Mouse (Mus musculus) neural tube, embryonic 14.5 days (tissue): ENCODE data around the gene G6pc2. TPM values are rescaled to one million over a fixed set of nuclear protein-coding genes. Genes with fewer than 3 reads are reported as not detected.

ENCODE experiments used
- ATAC-seq: fragments of 200-750 bp; cut with Nextera tagmentation; 2 replicates; pipeline ENCODE4 v1.8.0; 2017; ENCODE audit warnings: low read depth, mild to moderate bottlenecking, moderate TSS enrichment, moderate library complexity
- H3K27ac ChIP-seq: fragments of 300-500 bp; sonication (generic); 2 replicates; pipeline ENCODE4 v1.5.1; 2014; ENCODE audit warnings: low read depth, mild to moderate bottlenecking, control low read depth, low read length, moderate library complexity, mixed read lengths
- H3K27me3 ChIP-seq: fragments of 300-500 bp; sonication (generic); 2 replicates; pipeline ENCODE4 v1.6.1; 2014; ENCODE audit warnings: low read length; ENCODE audit not compliant: control insufficient read depth, insufficient read depth
- H3K36me3 ChIP-seq: fragments of 300-500 bp; sonication (generic); 2 replicates; pipeline ENCODE4 v1.6.1; 2014; ENCODE audit warnings: low read length, mixed read lengths; ENCODE audit not compliant: control insufficient read depth, insufficient read depth
- H3K4me1 ChIP-seq: fragments of 300-500 bp; sonication (generic); 2 replicates; pipeline ENCODE4 v1.6.1; 2014; ENCODE audit warnings: low read length; ENCODE audit not compliant: control insufficient read depth, insufficient read depth
- H3K4me2 ChIP-seq: fragments of 300-500 bp; sonication (generic); 2 replicates; pipeline ENCODE4 v1.6.1; 2014; ENCODE audit warnings: mild to moderate bottlenecking, low read depth, low read length, control low read depth
- H3K4me3 ChIP-seq: fragments of 300-500 bp; sonication (generic); 2 replicates; pipeline ENCODE4 v1.5.1; 2014; ENCODE audit warnings: low read depth, low read length, control low read depth, mixed read lengths
- H3K9ac ChIP-seq: fragments of 300-500 bp; sonication (generic); replicated peaks from 2 replicates; pipeline ENCODE4 v1.6.1; 2014; ENCODE audit warnings: low read depth, mild to moderate bottlenecking, control low read depth, low read length, mixed read lengths
- H3K9me3 ChIP-seq: fragments of 300-500 bp; sonication (generic); 2 replicates; pipeline ENCODE4 v1.6.1; 2016; ENCODE audit warnings: low read length; ENCODE audit not compliant: control insufficient read depth
- WGBS: fragments of 180-500 bp; shearing (Covaris S2); extraction: QIAGEN DNeasy Blood & Tissue Kit; methylation state at CpG from one replicate; pipeline ENCODE4 v1.1.7; 2014; 5-methylcytosine and 5-hydroxymethylcytosine counted together
- polyA plus RNA-seq: library from polyadenylated mRNA; unstranded; fragments of >200 nt; fragmentation: Nextera tagmentation; extraction: Ambion mirVana; gene quantifications from 2 replicates; pipeline ENCODE4 v1.2.1, GENCODE M21; 2014

The G6pc2 gene
- polyA plus RNA-seq, 1 experiment from 2014 or later, result 0.31 TPM

- no peaks in the 10 kb centered on the region for H3K9me3 ChIP-seq
- 14% methylated on average over 6 of the region's 6 CpGs for WGBS
- peak overlapping the region; percentile 91 for H3K4me2 ChIP-seq
- H3K4me1 ChIP-seq, result no peaks in the 10 kb centered on the region
- H3K27ac ChIP-seq, result no peak overlapping the region
- no peaks in the 10 kb centered on the region for H3K27me3 ChIP-seq
- no peaks in the 10 kb centered on the region for H3K36me3 ChIP-seq
- H3K9ac ChIP-seq, result no peak overlapping the region
- H3K4me3 ChIP-seq, result peak overlapping the region; percentile 67
- no peak for ATAC-seq
These were observed 5.7 kb upstream of the G6pc2 start for GRCm38 (mm10) chr2:69205185-69205584.

DNA sequence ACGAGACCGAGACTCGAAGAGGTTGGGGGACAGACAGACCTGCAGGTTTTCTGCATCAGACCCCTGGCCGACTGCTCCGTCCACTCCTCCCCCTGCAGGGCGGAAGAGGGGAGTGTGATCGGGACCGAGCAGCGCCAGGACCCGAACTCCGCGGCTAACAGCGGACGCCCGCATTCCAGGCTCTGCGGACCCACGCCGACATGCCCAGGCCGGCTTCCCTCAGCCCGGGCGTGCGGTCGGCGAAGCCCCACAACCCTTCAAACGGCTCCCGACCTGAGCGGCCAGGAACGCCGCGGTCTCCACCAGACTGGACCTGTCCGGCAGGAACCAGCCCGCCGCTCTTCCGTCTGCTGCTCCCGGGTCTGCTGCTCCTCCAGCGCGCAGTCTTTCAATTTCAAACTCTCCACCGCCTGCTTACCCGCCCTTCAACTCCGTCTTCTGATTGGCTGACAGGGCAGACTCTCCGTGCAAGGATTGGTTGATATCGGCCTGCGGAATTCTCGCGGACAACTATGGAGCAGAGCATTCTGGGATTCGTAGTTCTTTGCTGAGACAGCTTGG is 5.0 kb upstream of the G6pc2 start, which contains the start of gene Spc25:
Gene Spc25, minus strand, starts transcription at position 404 of the 561 bp plus-strand sequence.
- WGBS, result under 1% methylated on average over 46 of the region's 46 CpGs
- Histone ChIP-seq H3K4me3 (peak within 1 kb of the TSS; percentile 67), H3K9me3 (no peaks in the 10 kb centered on the region), H3K27me3 (no peaks in the 10 kb centered on the region), H3K27ac (no peak within 1 kb of the TSS), H3K9ac (peak within 1 kb of the TSS; percentile 50), H3K36me3 (no peaks in the 10 kb centered on the region), H3K4me1 (no peaks in the 10 kb centered on the region), H3K4me2 (peak within 1 kb of the TSS; percentile 91)
- peak; percentile 100 for ATAC-seq

- H3K4me2 ChIP-seq, result peak overlapping the region; percentile 91; the same call in 1 of the 2 replicates
- 30% methylated on average over 7 of the region's 7 CpGs for WGBS
These were observed 4.3 kb upstream of the G6pc2 start for GRCm38 (mm10) chr2:69206523-69206922.

DNA sequence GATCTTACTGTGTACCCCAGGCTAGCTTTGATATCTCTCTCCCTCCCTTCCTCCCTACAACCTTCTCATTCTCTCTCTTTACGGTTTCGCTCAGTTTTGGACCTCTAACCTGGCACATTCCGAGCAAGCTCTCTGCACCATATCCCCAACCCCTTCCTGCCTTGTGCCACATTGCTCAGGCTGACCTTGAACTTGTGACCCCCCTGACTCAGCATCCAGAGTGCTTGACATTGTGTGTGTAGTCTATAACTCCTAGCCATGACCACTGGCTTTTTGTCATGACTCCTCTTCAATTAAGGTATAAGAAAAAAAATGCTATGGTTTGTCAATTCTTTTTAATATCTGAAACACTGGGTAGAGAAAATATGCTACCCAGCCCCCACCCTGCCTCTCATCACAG is 1.2 kb upstream of the G6pc2 start:
- Histone ChIP-seq H3K27ac (no peak overlapping the region), H3K4me2 (no peak overlapping the region), H3K9me3 (no peaks in the 10 kb centered on the region), H3K36me3 (no peaks in the 10 kb centered on the region), H3K4me1 (no peaks in the 10 kb centered on the region), H3K9ac (no peak overlapping the region), H3K4me3 (no peak overlapping the region), H3K27me3 (no peaks in the 10 kb centered on the region)
- WGBS, result 90% methylated on average over 3 of the region's 3 CpGs
- no peak for ATAC-seq

More at GRCm38 (mm10) chr2:69206523-69206922, 4.3 kb upstream of the G6pc2 start:
- Histone ChIP-seq H3K36me3 (no peaks in the 10 kb centered on the region), H3K27ac (no peak overlapping the region), H3K4me1 (no peaks in the 10 kb centered on the region), H3K9ac (no peak overlapping the region), H3K27me3 (no peaks in the 10 kb centered on the region), H3K4me3 (no peak overlapping the region), H3K9me3 (no peaks in the 10 kb centered on the region)
- ATAC-seq, result no peak

DNA sequence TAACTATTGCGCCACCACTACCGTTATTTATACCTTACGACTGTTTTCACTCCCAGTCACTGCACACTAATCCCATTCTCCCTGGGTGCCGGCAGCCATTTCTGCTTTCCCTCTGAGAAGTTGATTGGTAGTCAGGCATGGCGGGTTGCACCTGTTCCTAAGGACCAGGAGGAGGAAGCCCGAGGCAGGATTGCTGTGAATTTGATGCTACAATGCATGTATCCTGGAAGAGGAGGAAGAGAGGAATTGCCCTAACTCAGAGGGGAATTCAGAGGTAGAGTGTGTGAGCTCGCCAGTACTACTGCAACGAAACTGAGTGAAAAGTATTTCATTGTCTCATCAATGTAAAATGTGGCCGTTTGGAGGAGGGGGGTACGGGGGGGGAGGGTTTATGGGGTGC is 1.8 kb downstream of the G6pc2 start:
- no peaks in the 10 kb centered on the region for H3K27me3 ChIP-seq
- no peak overlapping the region for H3K27ac ChIP-seq
- H3K9ac ChIP-seq, result no peak overlapping the region
- no peaks in the 10 kb centered on the region for H3K4me1 ChIP-seq
- H3K4me2 ChIP-seq, result no peak overlapping the region
- no peaks in the 10 kb centered on the region for H3K9me3 ChIP-seq
- H3K4me3 ChIP-seq, result no peak overlapping the region
- WGBS, result 53% methylated on average over 10 of the region's 10 CpGs
- no peaks in the 10 kb centered on the region for H3K36me3 ChIP-seq
- ATAC-seq, result 0 out of 2 replicates have a peak, but pooled peaks have one; percentile 49

DNA sequence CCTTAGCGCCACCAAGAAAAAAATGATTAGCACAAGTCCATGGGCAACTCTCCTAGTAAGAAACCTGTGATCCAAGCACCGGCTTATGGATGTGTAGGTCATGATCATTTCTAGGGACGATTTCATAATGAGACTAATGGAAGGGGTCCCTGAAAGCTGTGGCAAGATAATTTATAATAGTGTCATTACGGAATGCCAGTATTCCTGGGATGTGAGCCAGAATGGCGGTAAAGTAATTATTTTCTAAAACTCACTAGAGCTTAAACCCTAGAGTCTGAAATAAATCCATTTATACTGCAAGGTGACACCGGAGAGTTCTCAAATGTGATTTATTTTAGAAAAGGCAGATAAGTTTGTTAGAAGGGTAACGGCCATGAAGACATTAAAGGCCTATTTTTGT is 4.4 kb downstream of the G6pc2 start:
- Histone ChIP-seq H3K27me3 (no peaks in the 10 kb centered on the region), H3K9ac (no peak overlapping the region), H3K4me2 (no peak overlapping the region), H3K27ac (no peak overlapping the region), H3K4me3 (no peak overlapping the region), H3K4me1 (no peaks in the 10 kb centered on the region), H3K9me3 (no peaks in the 10 kb centered on the region), H3K36me3 (no peaks in the 10 kb centered on the region)
- peak; percentile 36; the same call in 1 of the 2 replicates for ATAC-seq
- 57% methylated on average over 7 of the region's 7 CpGs for WGBS

DNA sequence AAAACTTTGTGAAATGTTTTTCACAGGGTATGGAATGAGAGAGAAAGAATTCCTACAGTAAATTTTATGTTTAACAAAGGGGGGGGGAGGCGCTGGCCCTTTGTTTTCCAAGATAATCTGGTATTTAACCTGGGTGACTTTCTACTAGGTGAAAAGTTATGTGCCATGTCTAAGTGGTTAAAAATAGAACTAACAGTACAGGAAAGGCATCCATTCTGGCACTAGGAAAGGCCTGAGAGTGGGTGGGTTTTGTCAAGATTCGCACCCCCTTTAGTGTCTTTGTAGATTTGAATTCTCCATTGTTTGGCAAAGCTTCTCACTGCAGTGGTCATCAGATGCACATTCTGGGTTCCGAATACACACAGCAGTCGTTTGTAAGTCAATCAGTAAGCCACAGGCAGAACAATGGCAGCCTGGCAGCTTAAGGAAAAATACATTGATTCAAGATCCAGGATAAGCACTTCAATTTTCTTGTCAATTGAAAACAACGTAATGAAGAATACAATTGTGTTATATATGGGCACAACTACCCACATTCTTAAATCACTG is 11.1 kb downstream of the G6pc2 start:
- Histone ChIP-seq H3K4me2 (no peak overlapping the region), H3K4me1 (no peaks in the 10 kb centered on the region), H3K9me3 (no peaks in the 10 kb centered on the region), H3K9ac (no peak overlapping the region), H3K27ac (no peak overlapping the region), H3K4me3 (no peak overlapping the region), H3K27me3 (no peaks in the 10 kb centered on the region), H3K36me3 (no peaks in the 10 kb centered on the region)
- no peak for ATAC-seq
- WGBS, result 38% methylated on average over 5 of the region's 5 CpGs

GRCm38 (mm10) chr2:69222815-69223214 is 11.9 kb downstream of the G6pc2 start:
- no peak overlapping the region for H3K4me2 ChIP-seq
- no peaks in the 10 kb centered on the region for H3K4me1 ChIP-seq
- no peaks in the 10 kb centered on the region for H3K36me3 ChIP-seq
- no peak overlapping the region for H3K9ac ChIP-seq
- H3K9me3 ChIP-seq, result no peaks in the 10 kb centered on the region
- no peak overlapping the region for H3K27ac ChIP-seq
- no peak overlapping the region for H3K4me3 ChIP-seq
- no peaks in the 10 kb centered on the region for H3K27me3 ChIP-seq
- WGBS, result 52% methylated on average over 10 of the region's 10 CpGs
- ATAC-seq, result no peak

DNA sequence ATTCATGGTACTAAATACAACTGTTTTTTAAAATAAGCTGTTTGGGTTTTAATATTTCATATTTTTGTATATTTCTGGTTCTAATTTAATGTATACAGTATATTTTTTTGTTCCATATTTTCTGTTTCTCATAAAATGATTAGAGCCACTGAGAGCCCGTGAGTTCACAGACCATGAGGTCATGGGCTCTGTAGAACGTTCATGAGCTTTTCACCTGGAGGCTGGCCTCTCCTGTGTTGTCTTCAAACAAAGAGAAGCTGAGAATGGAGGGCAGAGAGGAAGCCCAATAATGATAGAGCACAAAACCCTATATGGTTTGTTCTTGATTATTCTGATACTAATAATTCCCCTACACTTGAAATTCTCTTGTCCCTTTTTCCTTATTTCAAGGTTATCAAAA is 13.9 kb downstream of the G6pc2 start:
- Histone ChIP-seq H3K27ac (no peak overlapping the region), H3K4me3 (no peak overlapping the region), H3K9ac (no peak overlapping the region), H3K4me1 (no peaks in the 10 kb centered on the region), H3K27me3 (no peaks in the 10 kb centered on the region), H3K4me2 (no peak overlapping the region), H3K9me3 (no peaks in the 10 kb centered on the region), H3K36me3 (no peaks in the 10 kb centered on the region)
- no peak for ATAC-seq
- 79% methylated on average over 2 of the region's 2 CpGs for WGBS
